Mouse (Mus musculus) inflammation-experienced regulatory T-cells, adult 16 weeks (primary cell): ENCODE data around the gene Rhox10. TPM values are rescaled to one million over a fixed set of nuclear protein-coding genes. Genes with fewer than 3 reads are reported as not detected.

Experiments
- polyA plus RNA-seq: library from polyadenylated mRNA; unstranded; fragments of 100-300 nt; shearing (Covaris generic); gene quantifications from one replicate; pipeline ENCODE4 v1.2.1, GENCODE M21; 2017

Gene Rhox10
- polyA plus RNA-seq, result not detected

GRCm38 (mm10) chrX:38066175-38066574, at the start of gene Rhox10:
Gene Rhox10 (plus strand): TSS chrX:38066475.

GRCm38 (mm10) chrX:38018597-38018996, 47.7 kb upstream of the Rhox10 start, which contains the start of gene Btg1-ps1:
Gene Btg1-ps1 (minus strand): TSS chrX:38018815.

GRCm38 (mm10) chrX:38043014-38043413, 23.3 kb upstream of the Rhox10 start, which contains the start of gene Btg1-ps2:
Gene Btg1-ps2 (minus strand): TSS chrX:38043114.

GRCm38 (mm10) chrX:38085041-38085440, 18.8 kb downstream of the Rhox10 start, which contains the start of gene Rhox11:
Gene Rhox11 (minus strand): TSS chrX:38085141.

GRCm38 (mm10) chrX:38110807-38111206, 44.5 kb downstream of the Rhox10 start, which contains the start of gene Rhox12:
Gene Rhox12 (minus strand): TSS chrX:38110907.

GRCm38 (mm10) chrX:38120982-38121381, 54.7 kb downstream of the Rhox10 start, which contains the start of gene Rhox13:
Gene Rhox13 (plus strand): TSS chrX:38121219.

Other genes starting within 250 kb of the Rhox10 start
- not detected for gene Rhox6, start 239.6 kb upstream of the Rhox10 start, polyA plus RNA-seq
- gene Rhox7a, start 234.8 kb upstream of the Rhox10 start, polyA plus RNA-seq, result not detected
- gene Rhox8, start 187.5 kb upstream of the Rhox10 start, polyA plus RNA-seq, result not detected
- not detected for gene Rhox7b, start 169.2 kb upstream of the Rhox10 start, polyA plus RNA-seq
- not detected for gene Rhox9, start 164.7 kb upstream of the Rhox10 start, polyA plus RNA-seq
- not detected for gene Btg1-ps1, start 47.7 kb upstream of the Rhox10 start, polyA plus RNA-seq
- gene Btg1-ps2, start 23.4 kb upstream of the Rhox10 start, polyA plus RNA-seq, result not detected
- gene Rhox11, start 18.7 kb downstream of the Rhox10 start, polyA plus RNA-seq, result not detected
- not detected for gene Rhox12, start 44.4 kb downstream of the Rhox10 start, polyA plus RNA-seq
- gene Rhox13, start 54.7 kb downstream of the Rhox10 start, polyA plus RNA-seq, result not detected
- 1.1 TPM for gene Zbtb33, start 123.3 kb downstream of the Rhox10 start, polyA plus RNA-seq
- gene Tmem255a, start 186.0 kb downstream of the Rhox10 start, polyA plus RNA-seq, result 1.2 TPM
- gene Atp1b4, start 249.7 kb downstream of the Rhox10 start, polyA plus RNA-seq, result not detected